Mouse (Mus musculus): Measurements from ENCODE around the gene Inf2. TPM values are rescaled to one million over a fixed set of nuclear protein-coding genes. Genes with fewer than 3 reads are reported as not detected.

Inf2 gene
- total and polyA plus RNA-seq, 3 experiments = 13.9 to 131 (median 36.6) TPM

GRCm38 (mm10) chr12:112625700-112626099 lies 37.1 kb downstream of the Inf2 start:
- Histone ChIP-seq H3K9me3 (replicated peaks; ENCODE audit: low read length) (no peaks in the 10 kb centered on the region), H3K9ac (ENCODE audit: insufficient read depth, low read depth) (no peak overlapping the region), H3K4me2 (ENCODE audit: insufficient read depth, low read depth, poor library complexity, severe bottlenecking) (no peak overlapping the region), H3K27ac (ENCODE audit: insufficient read depth, low read depth) (no peak overlapping the region), H3K79me2 (replicated peaks; ENCODE audit: control insufficient read depth, extremely low read depth, insufficient read depth, poor library complexity, severe bottlenecking) (no peaks in the 10 kb centered on the region), H3K4me3 (replicated peaks in 1 of 3; ENCODE audit: low read depth in 2 of 3, low read length in 2 of 3, poor library complexity in 1 of 3) (no peak overlapping the region), H3K27me3 (replicated peaks) (no peaks in the 10 kb centered on the region), H3K4me1 (ENCODE audit: control insufficient read depth in 1 of 2, insufficient read depth in 2 of 2) (peaks cover 26 to 86% of the 10 kb centered on the region in 2 experiments), H3K36me3 (replicated peaks in 1 of 2; ENCODE audit: control insufficient read depth in 1 of 2, insufficient read depth in 1 of 2, low read length in 1 of 2) (peaks cover 0 to 12% of the 10 kb centered on the region in 2 experiments)
- in situ Hi-C loops (cut with MboI; ENCODE audit: low pct_ligation_motif_present, low pct_unique_long_range_greater_than_20kb, low sequenced_read_pairs) = no loop called here
- dilution Hi-C loops (cut with MboI; ENCODE audit: extremely low pct_ligation_motif_present, extremely low pct_unique_long_range_greater_than_20kb, low sequenced_read_pairs) = no loop called here
- DNase-seq (ENCODE audit: extremely low read depth) = no peak
- TF ChIP-seq MAFK (IDR thresholded peaks at IDR 0.05; ENCODE audit: insufficient replicate concordance, low read length) (no peak), IRF4 (IDR thresholded peaks at IDR 0.05; ENCODE audit: low read depth, low read length) (no peak), ZNF384 (IDR thresholded peaks at IDR 0.05; ENCODE audit: low read depth, low read length) (no peak), ETS1 (conservative IDR thresholded peaks at IDR 0.05; ENCODE audit: low read depth, low read length) (no peak), CTCF (conservative IDR thresholded peaks at IDR 0.05 in 1 of 2, IDR thresholded peaks at IDR 0.05 in 1 of 2; ENCODE audit: low read depth in 2 of 2, low read length in 2 of 2) (no peak), POLR2AphosphoS2 (IDR thresholded peaks at IDR 0.05; ENCODE audit: low read depth, low read length) (no peak), RAD21 (IDR thresholded peaks at IDR 0.05; ENCODE audit: low read depth, low read length) (no peak), RCOR1 (conservative IDR thresholded peaks at IDR 0.05; ENCODE audit: low read depth, low read length) (no peak), SIN3A (IDR thresholded peaks at IDR 0.05; ENCODE audit: low read length) (no peak), MAZ (IDR thresholded peaks at IDR 0.05; ENCODE audit: low read depth, low read length) (no peak), CHD2 (IDR thresholded peaks at IDR 0.05; ENCODE audit: low read length) (no peak)

- in situ Hi-C loops (cut with MboI; ENCODE audit: low pct_ligation_motif_present, low pct_unique_long_range_greater_than_20kb, low sequenced_read_pairs) = no loop called here
- no peak overlapping the region for H3K9ac ChIP-seq (ENCODE audit: insufficient read depth, low read depth)
- H3K27ac ChIP-seq (ENCODE audit: insufficient read depth, low read depth) = no peak overlapping the region
- TF ChIP-seq MEF2A (IDR thresholded peaks at IDR 0.05; ENCODE audit: borderline replicate concordance, low read depth, low read length) = no peak
- TF ChIP-seq ZNF384 (IDR thresholded peaks at IDR 0.05; ENCODE audit: low read depth, low read length) = no peak
- TF ChIP-seq ELF1 (IDR thresholded peaks at IDR 0.05; ENCODE audit: low read depth, low read length) = no peak
- no peak for TF ChIP-seq GABPA (IDR thresholded peaks at IDR 0.05; ENCODE audit: insufficient replicate concordance, low read depth, low read length)
- H3K79me2 ChIP-seq (replicated peaks; ENCODE audit: control insufficient read depth, extremely low read depth, insufficient read depth, poor library complexity, severe bottlenecking) = no peaks in the 10 kb centered on the region
- H3K27me3 ChIP-seq (replicated peaks) = no peaks in the 10 kb centered on the region
- no peaks in the 10 kb centered on the region for H3K9me3 ChIP-seq (replicated peaks; ENCODE audit: low read length)
- H3K36me3 ChIP-seq (replicated peaks in 1 of 2; ENCODE audit: control insufficient read depth in 1 of 2, insufficient read depth in 1 of 2, low read length in 1 of 2) = peaks cover 0 to 13% of the 10 kb centered on the region in 2 experiments
- DNase-seq (ENCODE audit: extremely low read depth) = no peak
- H3K4me3 ChIP-seq (replicated peaks in 1 of 3; ENCODE audit: low read depth in 2 of 3, low read length in 2 of 3, poor library complexity in 1 of 3) = no peak overlapping the region
- dilution Hi-C loops (cut with MboI; ENCODE audit: extremely low pct_ligation_motif_present, extremely low pct_unique_long_range_greater_than_20kb, low sequenced_read_pairs) = no loop called here
- no peak overlapping the region for H3K4me2 ChIP-seq (ENCODE audit: insufficient read depth, low read depth, poor library complexity, severe bottlenecking)
- peaks cover 23 to 81% of the 10 kb centered on the region in 2 experiments for H3K4me1 ChIP-seq (ENCODE audit: control insufficient read depth in 1 of 2, insufficient read depth in 2 of 2)
Measured at GRCm38 (mm10) chr12:112626455-112626854, 37.9 kb downstream of the Inf2 start.

All from CH12.LX (cell line).